Mouse (Mus musculus): ENCODE results near the gene Tagap1.
"Not testable (repeated sequence)": the region's sequence is repeated elsewhere in the genome, so short reads cannot be mapped to it uniquely, and the experiment has no call there.

The Tagap1 gene

GRCm38 (mm10) chr17:6962339-6962738 is 1.4 kb upstream of the Tagap1 start:
- not testable (repeated sequence) for DNase-seq (ENCODE audit: low spot score in 2 of 2)

- not testable (repeated sequence) for DNase-seq (ENCODE audit: low spot score in 2 of 2)
These were observed 435 bp upstream of the Tagap1 start for GRCm38 (mm10) chr17:6961181-6962000.

- not testable (repeated sequence) for DNase-seq (ENCODE audit: low spot score in 2 of 2)
These were observed 607 bp downstream of the Tagap1 start for GRCm38 (mm10) chr17:6960349-6960748.

GRCm38 (mm10) chr17:6959543-6960259 is 1.3 kb downstream of the Tagap1 start:
- not testable (repeated sequence) for DNase-seq (ENCODE audit: low spot score in 2 of 2)

GRCm38 (mm10) chr17:6958881-6959280 is 2.1 kb downstream of the Tagap1 start:
- DNase-seq (ENCODE audit: low spot score in 2 of 2), result not testable (repeated sequence)

GRCm38 (mm10) chr17:6948769-6949228 is 12.2 kb downstream of the Tagap1 start:
- DNase-seq (ENCODE audit: low spot score in 2 of 2), result not testable (repeated sequence)

GRCm38 (mm10) chr17:6947984-6948768 is 12.8 kb downstream of the Tagap1 start, which contains the start of gene Rsph3b:
Rsph3b (minus strand) TSS chr17:6948682.
- DNase-seq (ENCODE audit: low spot score in 2 of 2), result peak; percentile 92 to 94

- DNase-seq (ENCODE audit: low spot score in 2 of 2), result not testable (repeated sequence)
These were observed 13.3 kb downstream of the Tagap1 start for GRCm38 (mm10) chr17:6947637-6947983.

GRCm38 (mm10) chr17:6942560-6942959 is 18.4 kb downstream of the Tagap1 start:
- not testable (repeated sequence) for DNase-seq (ENCODE audit: low spot score in 2 of 2)

GRCm38 (mm10) chr17:6931625-6932024 is 29.3 kb downstream of the Tagap1 start:
- DNase-seq (ENCODE audit: low spot score in 2 of 2), result not testable (repeated sequence)

GRCm38 (mm10) chr17:6920351-6920894 is 40.5 kb downstream of the Tagap1 start:
- not testable (repeated sequence) for DNase-seq (ENCODE audit: low spot score in 2 of 2)

GRCm38 (mm10) chr17:6919388-6919787 is 41.6 kb downstream of the Tagap1 start:
- DNase-seq (ENCODE audit: low spot score in 2 of 2), result not testable (repeated sequence)

GRCm38 (mm10) chr17:6915282-6915681 is 45.7 kb downstream of the Tagap1 start:
- not testable (repeated sequence) for DNase-seq (ENCODE audit: low spot score in 2 of 2)

GRCm38 (mm10) chr17:6914066-6914465 is 46.9 kb downstream of the Tagap1 start:
- DNase-seq (ENCODE audit: low spot score in 2 of 2), result not testable (repeated sequence)
